Mouse (Mus musculus) embryonic facial prominence, embryonic 12.5 days (tissue): ENCODE results near the gene Pnldc1. TPM values are rescaled to one million over a fixed set of nuclear protein-coding genes. Genes with fewer than 3 reads are reported as not detected.
A peak's percentile ranks its signal among the peaks of the same experiment; 100 is the strongest.

Source experiments
- ATAC-seq: fragments of 200-750 bp; cut with Nextera tagmentation; 2 replicates; pipeline ENCODE4 v1.8.0; 2017; ENCODE audit not compliant: insufficient number of reproducible peaks, insufficient read depth, low FRiP score, low TSS enrichment
- H3K27ac ChIP-seq: fragments of 300-500 bp; sonication (generic); 2 replicates; pipeline ENCODE4 v1.5.1; 2016; ENCODE audit warnings: mild to moderate bottlenecking
- H3K27me3 ChIP-seq: fragments of 300-500 bp; sonication (generic); 2 replicates; pipeline ENCODE4 v1.6.1; 2016; ENCODE audit warnings: mild to moderate bottlenecking, moderate library complexity
- H3K36me3 ChIP-seq: fragments of 300-500 bp; sonication (generic); 2 replicates; pipeline ENCODE4 v1.6.1; 2016; ENCODE audit warnings: mild to moderate bottlenecking
- H3K4me1 ChIP-seq: fragments of 300-500 bp; sonication (generic); 2 replicates; pipeline ENCODE4 v1.6.1; 2016
- H3K4me2 ChIP-seq: fragments of 300-500 bp; sonication (generic); replicated peaks from 2 replicates; pipeline ENCODE4 v1.6.1; 2016; ENCODE audit warnings: mild to moderate bottlenecking, moderate library complexity
- H3K4me3 ChIP-seq: fragments of 300-500 bp; sonication (generic); 2 replicates; pipeline ENCODE4 v1.5.1; 2016; ENCODE audit warnings: mild to moderate bottlenecking
- H3K9ac ChIP-seq: fragments of 300-500 bp; sonication (generic); 2 replicates; pipeline ENCODE4 v1.6.1; 2016; ENCODE audit warnings: mild to moderate bottlenecking, moderate library complexity
- H3K9me3 ChIP-seq: fragments of 300-500 bp; sonication (generic); 2 replicates; pipeline ENCODE4 v1.6.1; 2016; ENCODE audit warnings: mild to moderate bottlenecking, moderate library complexity
- WGBS: fragments of 180-500 bp; shearing (Covaris S2); methylation state at CpG from one replicate; pipeline ENCODE4 v1.1.7; 2016; 5-methylcytosine and 5-hydroxymethylcytosine counted together
- microRNA-seq: library from miRNA; unstranded; fragments of <30 nt; microRNA quantifications from one replicate; pipeline ENCODE4, GENCODE M21; 2017
- polyA plus RNA-seq: library from polyadenylated mRNA; unstranded; fragments of >200 nt; fragmentation: Nextera tagmentation; extraction: Ambion mirVana; gene quantifications from 2 replicates; pipeline ENCODE4 v1.2.1, GENCODE M21; 2016

Gene Pnldc1
- polyA plus RNA-seq, 1 experiment from 2014 or later = 4.1 TPM

GRCm38 (mm10) chr17:12851689-12852088 lies 58.3 kb downstream of the Pnldc1 start:
- no peak overlapping the region for H3K9ac ChIP-seq
- no peak overlapping the region for H3K4me2 ChIP-seq
- ATAC-seq = no peak
- 67% methylated on average over 11 of the region's 11 CpGs for WGBS
- no peak overlapping the region for H3K27ac ChIP-seq
- H3K36me3 ChIP-seq = no peaks in the 10 kb centered on the region
- H3K9me3 ChIP-seq = no peaks in the 10 kb centered on the region
- H3K4me1 ChIP-seq = no peaks in the 10 kb centered on the region
- no peak overlapping the region for H3K4me3 ChIP-seq
- no peaks in the 10 kb centered on the region for H3K27me3 ChIP-seq

DNA sequence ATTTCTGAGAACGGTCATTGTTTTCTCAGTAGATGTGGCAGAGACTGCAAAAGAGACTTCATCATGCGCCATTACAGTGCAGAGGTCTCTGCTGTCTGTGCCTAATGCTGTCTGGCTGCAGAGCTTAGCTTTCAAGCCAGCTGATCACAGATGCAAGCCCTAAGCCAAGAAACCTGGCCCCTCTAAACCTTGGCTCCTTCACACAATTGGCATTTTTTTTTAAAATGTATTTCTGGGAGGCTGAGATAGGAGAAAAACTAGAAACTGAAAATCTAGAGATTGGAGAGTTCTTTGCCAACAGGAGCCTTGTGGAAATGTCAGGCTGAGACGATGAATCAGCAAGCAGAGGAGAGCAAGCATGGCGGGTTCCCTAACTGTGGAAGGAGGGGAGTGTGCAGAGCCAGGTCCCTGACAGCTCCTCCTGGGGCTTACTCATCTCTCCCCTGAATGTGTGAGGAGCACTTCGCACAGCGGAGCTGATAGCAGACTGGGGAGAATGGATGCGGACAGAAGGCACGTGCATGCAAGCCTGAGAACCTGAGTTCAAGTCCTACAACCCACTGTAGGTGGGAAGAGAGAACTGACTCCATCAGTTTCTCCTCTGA lies 60.1 kb downstream of the Pnldc1 start:
- H3K27me3 ChIP-seq = no peaks in the 10 kb centered on the region
- ATAC-seq = no peak
- no peak overlapping the region for H3K27ac ChIP-seq
- H3K9me3 ChIP-seq = no peaks in the 10 kb centered on the region
- H3K4me1 ChIP-seq = peaks cover 8% of the 10 kb centered on the region
- H3K4me3 ChIP-seq = no peak overlapping the region
- no peaks in the 10 kb centered on the region for H3K36me3 ChIP-seq
- WGBS = 86% methylated on average over 8 of the region's 8 CpGs
- H3K9ac ChIP-seq = no peak overlapping the region
- H3K4me2 ChIP-seq = no peak overlapping the region

- Histone ChIP-seq H3K4me3 (no peak overlapping the region), H3K9ac (no peak overlapping the region), H3K9me3 (no peaks in the 10 kb centered on the region), H3K4me2 (no peak overlapping the region), H3K36me3 (no peaks in the 10 kb centered on the region), H3K4me1 (peaks cover 11% of the 10 kb centered on the region), H3K27me3 (no peaks in the 10 kb centered on the region), H3K27ac (no peak overlapping the region)
- 63% methylated on average over 4 of the region's 4 CpGs for WGBS
- ATAC-seq = no peak
Measured at GRCm38 (mm10) chr17:12847736-12848135, 62.3 kb downstream of the Pnldc1 start.

- Histone ChIP-seq H3K27me3 (no peaks in the 10 kb centered on the region), H3K4me1 (peaks cover 11% of the 10 kb centered on the region), H3K27ac (0 out of 2 replicates have a peak overlapping the region, but pooled peaks have one; percentile 25), H3K9ac (no peak overlapping the region), H3K9me3 (no peaks in the 10 kb centered on the region), H3K4me3 (no peak overlapping the region), H3K36me3 (no peaks in the 10 kb centered on the region), H3K4me2 (no peak overlapping the region)
- 76% methylated on average over 5 of the region's 5 CpGs for WGBS
- ATAC-seq = 0 out of 2 replicates have a peak, but pooled peaks have one; percentile 58
Measured at GRCm38 (mm10) chr17:12846474-12846873, 63.6 kb downstream of the Pnldc1 start.

DNA sequence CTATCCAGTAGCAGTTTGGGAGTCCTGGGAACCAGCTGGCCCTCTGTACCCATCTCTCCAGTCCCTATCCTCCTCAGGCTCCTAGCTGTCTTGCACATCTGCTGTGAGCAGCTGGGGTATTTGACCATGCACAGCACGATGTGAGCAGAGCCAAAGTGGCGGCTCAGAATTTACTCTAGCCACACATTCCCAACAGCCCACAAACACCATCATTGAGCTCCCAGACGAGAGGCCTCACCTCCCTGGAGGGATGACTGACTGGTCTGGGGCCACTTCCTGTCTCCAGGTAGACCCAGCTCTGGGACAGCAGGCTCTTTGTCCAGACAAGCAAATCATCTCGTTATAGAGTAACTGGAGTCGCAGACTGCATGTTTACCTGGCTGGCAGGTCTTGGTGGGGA lies 64.2 kb downstream of the Pnldc1 start:
- no peak overlapping the region for H3K4me3 ChIP-seq
- H3K9me3 ChIP-seq = no peaks in the 10 kb centered on the region
- no peaks in the 10 kb centered on the region for H3K27me3 ChIP-seq
- ATAC-seq = no peak
- H3K4me2 ChIP-seq = no peak overlapping the region
- H3K27ac ChIP-seq = no peak overlapping the region; the same call in 1 of the 2 replicates
- no peak overlapping the region for H3K9ac ChIP-seq
- H3K36me3 ChIP-seq = no peaks in the 10 kb centered on the region
- WGBS = 15% methylated on average over 5 of the region's 5 CpGs
- peaks cover 11% of the 10 kb centered on the region for H3K4me1 ChIP-seq

- 77% methylated on average over 4 of the region's 4 CpGs for WGBS
- Histone ChIP-seq H3K36me3 (no peaks in the 10 kb centered on the region), H3K4me3 (no peak overlapping the region), H3K27ac (peak overlapping the region; percentile 55; the same call in 1 of the 2 replicates), H3K4me2 (no peak overlapping the region), H3K4me1 (peaks cover 17% of the 10 kb centered on the region), H3K27me3 (no peaks in the 10 kb centered on the region), H3K9me3 (no peaks in the 10 kb centered on the region), H3K9ac (no peak overlapping the region)
- ATAC-seq = no peak
Measured at GRCm38 (mm10) chr17:12844540-12844939, 65.5 kb downstream of the Pnldc1 start.

DNA sequence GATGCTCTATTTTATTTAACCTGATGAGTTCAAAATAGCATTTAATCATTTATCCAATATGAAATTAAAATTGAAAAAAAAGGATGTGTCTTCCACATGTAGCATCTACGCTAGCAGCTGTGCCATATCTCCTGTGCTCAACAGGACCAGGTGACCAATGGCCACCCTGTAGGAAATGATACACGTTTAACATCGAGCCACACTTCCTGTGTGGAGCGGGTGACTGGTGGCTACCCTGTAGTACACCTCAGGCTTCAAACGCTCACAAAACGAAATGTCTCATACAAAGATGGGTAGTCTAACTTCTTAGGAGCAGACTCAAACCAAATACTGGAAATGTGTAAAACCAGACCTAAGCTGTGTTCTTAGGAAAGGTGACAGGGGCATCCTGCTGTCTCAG lies 66.2 kb downstream of the Pnldc1 start:
- Histone ChIP-seq H3K27me3 (no peaks in the 10 kb centered on the region), H3K4me3 (no peak overlapping the region), H3K9me3 (no peaks in the 10 kb centered on the region), H3K4me1 (peaks cover 20% of the 10 kb centered on the region), H3K9ac (no peak overlapping the region), H3K4me2 (no peak overlapping the region), H3K27ac (peak overlapping the region; percentile 55), H3K36me3 (no peaks in the 10 kb centered on the region)
- WGBS = 77% methylated on average over 6 of the region's 6 CpGs
- ATAC-seq = no peak

DNA sequence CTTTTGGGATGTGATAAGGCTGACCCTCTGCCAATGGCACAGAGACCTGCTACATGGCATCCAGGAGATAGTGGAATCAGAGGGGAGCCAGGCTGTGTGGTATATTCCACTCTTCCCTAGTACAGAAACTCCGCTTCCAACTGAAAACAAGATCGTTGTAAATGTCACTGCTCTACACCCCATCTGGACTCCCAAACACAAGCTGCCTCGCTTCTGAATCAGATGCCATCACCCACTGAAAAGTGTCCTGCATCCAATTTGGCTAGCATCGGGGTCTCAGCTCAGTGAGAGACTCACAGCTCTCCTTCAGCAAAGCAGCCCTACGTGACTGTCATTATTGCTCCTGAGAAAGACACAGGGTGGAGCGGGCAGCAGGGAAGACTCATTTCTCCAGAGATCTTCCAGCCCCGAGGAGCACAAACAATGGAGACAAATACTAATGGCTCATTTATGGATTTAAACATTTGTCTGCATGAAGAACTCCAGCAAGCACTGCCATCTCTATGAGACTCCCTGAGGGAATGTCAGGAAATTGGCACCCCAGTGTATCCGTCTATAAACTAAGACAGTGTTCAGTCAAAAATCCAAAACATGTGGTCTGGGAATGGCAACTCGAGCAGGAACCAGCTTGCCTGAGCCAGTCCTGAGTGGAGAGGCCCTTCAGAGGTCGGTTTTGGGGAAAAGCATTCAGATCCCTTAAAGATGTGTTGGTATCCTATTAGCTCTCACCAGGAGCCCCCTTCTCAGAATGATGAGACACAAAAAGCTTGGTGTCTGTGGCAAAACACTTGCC lies 70.4 kb downstream of the Pnldc1 start:
- no peak for ATAC-seq
- Histone ChIP-seq H3K27ac (no peak overlapping the region), H3K9ac (no peak overlapping the region)

More for the DNA sequence above, 70.4 kb downstream of the Pnldc1 start:
- Histone ChIP-seq H3K4me3 (no peak overlapping the region), H3K27me3 (no peaks in the 10 kb centered on the region), H3K4me2 (no peak overlapping the region), H3K9me3 (no peaks in the 10 kb centered on the region), H3K36me3 (no peaks in the 10 kb centered on the region), H3K4me1 (peaks cover 12% of the 10 kb centered on the region)
- 58% methylated on average over 10 of the region's 10 CpGs for WGBS

Small RNAs within 50 kb of the gene (microRNA-seq; reads per million reads assigned to microRNA genes)
- not detected for gene Gm24085

Other genes with a start within 250 kb of the Pnldc1 start
- gene Slc22a1, start 234.4 kb downstream of the Pnldc1 start, polyA plus RNA-seq = 0.08 and 0.42 TPM in 2 replicates
- gene Igf2r, start 140.6 kb downstream of the Pnldc1 start, polyA plus RNA-seq = 37.1 and 38.1 TPM in 2 replicates
- 0.70 and 1.3 TPM in 2 replicates for gene Mas1, start 42.1 kb downstream of the Pnldc1 start, polyA plus RNA-seq
- 0.13 TPM in 1 of 2 replicates, not detected in the other for gene Mrgprh, start 34.2 kb downstream of the Pnldc1 start, polyA plus RNA-seq
- gene Tcp1, start 5.5 kb upstream of the Pnldc1 start, polyA plus RNA-seq = 475 and 490 TPM in 2 replicates
- 161 and 171 TPM in 2 replicates for gene Mrpl18, start 6.1 kb upstream of the Pnldc1 start, polyA plus RNA-seq
- 1.0 and 1.4 TPM in 2 replicates for gene Acat3, start 30.4 kb upstream of the Pnldc1 start, polyA plus RNA-seq
- gene Acat2, start 50.5 kb upstream of the Pnldc1 start, polyA plus RNA-seq = 280 and 284 TPM in 2 replicates
- gene Wtap, start 83.9 kb upstream of the Pnldc1 start, polyA plus RNA-seq = 141 and 146 TPM in 2 replicates
- 83.1 and 87.8 TPM in 2 replicates for gene Sod2, start 96.6 kb upstream of the Pnldc1 start, polyA plus RNA-seq
- not detected in 2 replicates for gene Gpr31b, start 142.1 kb upstream of the Pnldc1 start, polyA plus RNA-seq
- not detected in 2 replicates for gene Tcp10b, start 150.9 kb upstream of the Pnldc1 start, polyA plus RNA-seq
- not detected in 2 replicates for gene Unc93a, start 221.6 kb upstream of the Pnldc1 start, polyA plus RNA-seq